Mouse (Mus musculus) ES-Bruce4 (cell line): ENCODE measurements around the gene Tpra1. TPM values are rescaled to one million over a fixed set of nuclear protein-coding genes. Genes with fewer than 3 reads are reported as not detected.

ENCODE experiments used
- H3K27ac ChIP-seq: 2 replicates; pipeline ENCODE4 v1.5.1; 2012; ENCODE audit warnings: low read length, inconsistent platforms; ENCODE audit not compliant: insufficient read depth
- H3K27me3 ChIP-seq: 2 replicates; pipeline ENCODE4 v1.6.1; 2012; ENCODE audit warnings: mild to moderate bottlenecking, low read length, inconsistent platforms; ENCODE audit not compliant: control insufficient read depth, poor library complexity, insufficient read depth, severe bottlenecking
- H3K36me3 ChIP-seq: 2 replicates; pipeline ENCODE4 v1.6.1; 2012; ENCODE audit warnings: inconsistent platforms, mild to moderate bottlenecking, low read length, moderate library complexity; ENCODE audit not compliant: control insufficient read depth, poor library complexity, insufficient read depth, severe bottlenecking
- H3K4me1 ChIP-seq: one replicate; pipeline ENCODE4 v1.8.1; 2011; ENCODE audit warnings: low read length; ENCODE audit not compliant: control insufficient read depth, insufficient read depth
- H3K4me3 ChIP-seq: 2 replicates; pipeline ENCODE4 v1.5.1; 2011; ENCODE audit warnings: low read depth, mild to moderate bottlenecking, low read length
- H3K9ac ChIP-seq: 2 replicates; pipeline ENCODE4 v1.6.1; 2012; ENCODE audit warnings: low read depth, mild to moderate bottlenecking, inconsistent platforms; ENCODE audit not compliant: poor library complexity, severe bottlenecking
- H3K9me3 ChIP-seq: replicated peaks from 2 replicates; pipeline ENCODE4 v1.6.1; 2012; ENCODE audit warnings: mild to moderate bottlenecking, low read length, inconsistent platforms; ENCODE audit not compliant: control insufficient read depth, poor library complexity, insufficient read depth, severe bottlenecking
- CTCF ChIP-seq: IDR thresholded peaks from one replicate; pipeline ENCODE4 v1.8.1; 2011; ENCODE audit warnings: low read depth, low read length
- EP300 ChIP-seq: IDR thresholded peaks from 2 replicates; pipeline ENCODE4 v1.6.1; 2011; ENCODE audit warnings: low read depth, low read length; ENCODE audit not compliant: insufficient read depth
- POLR2A ChIP-seq: IDR thresholded peaks from one replicate; pipeline ENCODE4 v1.8.1; 2011; ENCODE audit warnings: low read length; ENCODE audit not compliant: insufficient read depth
- polyA plus RNA-seq: library from polyadenylated mRNA; stranded (reverse); fragments of >200 nt; gene quantifications from 2 replicates; pipeline ENCODE4 v1.2.4, GENCODE M21; 2011; ENCODE audit warnings: low read depth; ENCODE audit not compliant: missing spikeins, insufficient read depth, insufficient read length

The Tpra1 gene
- polyA plus RNA-seq, 1 experiment = 17.4 TPM

- H3K4me3 ChIP-seq = no peak overlapping the region
- no peak overlapping the region for H3K9ac ChIP-seq
- H3K4me1 ChIP-seq = peaks cover 4% of the 10 kb centered on the region
- H3K27me3 ChIP-seq = no peaks in the 10 kb centered on the region
- H3K27ac ChIP-seq = no peak overlapping the region
- H3K36me3 ChIP-seq = no peaks in the 10 kb centered on the region
- no peaks in the 10 kb centered on the region for H3K9me3 ChIP-seq
- TF ChIP-seq POLR2A (no peak), CTCF (no peak), EP300 (no peak)
Observed at GRCm38 (mm10) chr6:88926870-88927269, 24.8 kb downstream of the Tpra1 start.

GRCm38 (mm10) chr6:88927595-88927994, 25.5 kb downstream of the Tpra1 start:
- TF ChIP-seq EP300 (0 out of 2 replicates have a peak, but pooled peaks have one; percentile 40), CTCF (peak; percentile 98), POLR2A (no peak)
- Histone ChIP-seq H3K4me3 (no peak overlapping the region), H3K9ac (no peak overlapping the region), H3K27ac (no peak overlapping the region), H3K27me3 (no peaks in the 10 kb centered on the region), H3K4me1 (peaks cover 4% of the 10 kb centered on the region), H3K36me3 (no peaks in the 10 kb centered on the region), H3K9me3 (no peaks in the 10 kb centered on the region)

- Histone ChIP-seq H3K4me3 (no peak overlapping the region), H3K27ac (no peak overlapping the region), H3K9ac (no peak overlapping the region), H3K27me3 (no peaks in the 10 kb centered on the region), H3K36me3 (no peaks in the 10 kb centered on the region), H3K4me1 (peaks cover 4% of the 10 kb centered on the region), H3K9me3 (no peaks in the 10 kb centered on the region)
- TF ChIP-seq CTCF (no peak), POLR2A (no peak), EP300 (no peak)
Observed at GRCm38 (mm10) chr6:88928026-88928425, 26.0 kb downstream of the Tpra1 start.

- Histone ChIP-seq H3K4me3 (no peak overlapping the region), H3K9ac (no peak overlapping the region), H3K27ac (no peak overlapping the region), H3K27me3 (no peaks in the 10 kb centered on the region), H3K4me1 (peaks cover 4% of the 10 kb centered on the region), H3K36me3 (no peaks in the 10 kb centered on the region), H3K9me3 (no peaks in the 10 kb centered on the region)
- TF ChIP-seq POLR2A (no peak), EP300 (no peak), CTCF (no peak)
Observed at GRCm38 (mm10) chr6:88928576-88928975, 26.5 kb downstream of the Tpra1 start.

GRCm38 (mm10) chr6:88929451-88929850, 27.4 kb downstream of the Tpra1 start:
- Histone ChIP-seq H3K4me3 (no peak overlapping the region), H3K27ac (no peak overlapping the region), H3K9me3 (no peaks in the 10 kb centered on the region), H3K9ac (no peak overlapping the region), H3K27me3 (no peaks in the 10 kb centered on the region), H3K4me1 (peaks cover 2% of the 10 kb centered on the region), H3K36me3 (no peaks in the 10 kb centered on the region)
- TF ChIP-seq CTCF (no peak), POLR2A (no peak), EP300 (no peak)

GRCm38 (mm10) chr6:88930049-88930448, 28.0 kb downstream of the Tpra1 start:
- Histone ChIP-seq H3K4me1 (no peaks in the 10 kb centered on the region), H3K9me3 (no peaks in the 10 kb centered on the region), H3K4me3 (no peak overlapping the region), H3K27ac (no peak overlapping the region), H3K36me3 (no peaks in the 10 kb centered on the region), H3K27me3 (no peaks in the 10 kb centered on the region), H3K9ac (no peak overlapping the region)
- TF ChIP-seq POLR2A (no peak), CTCF (no peak)
